Mouse (Mus musculus) ES-Bruce4 (cell line): Measurements from ENCODE around the gene Mapkap1.

ENCODE experiments used
- CTCF ChIP-seq: IDR thresholded peaks from one replicate; pipeline ENCODE4 v1.8.1; 2011; ENCODE audit warnings: low read depth, low read length
- EP300 ChIP-seq: IDR thresholded peaks from 2 replicates; pipeline ENCODE4 v1.6.1; 2011; ENCODE audit warnings: low read depth, low read length; ENCODE audit not compliant: insufficient read depth
- POLR2A ChIP-seq: IDR thresholded peaks from one replicate; pipeline ENCODE4 v1.8.1; 2011; ENCODE audit warnings: low read length; ENCODE audit not compliant: insufficient read depth

DNA sequence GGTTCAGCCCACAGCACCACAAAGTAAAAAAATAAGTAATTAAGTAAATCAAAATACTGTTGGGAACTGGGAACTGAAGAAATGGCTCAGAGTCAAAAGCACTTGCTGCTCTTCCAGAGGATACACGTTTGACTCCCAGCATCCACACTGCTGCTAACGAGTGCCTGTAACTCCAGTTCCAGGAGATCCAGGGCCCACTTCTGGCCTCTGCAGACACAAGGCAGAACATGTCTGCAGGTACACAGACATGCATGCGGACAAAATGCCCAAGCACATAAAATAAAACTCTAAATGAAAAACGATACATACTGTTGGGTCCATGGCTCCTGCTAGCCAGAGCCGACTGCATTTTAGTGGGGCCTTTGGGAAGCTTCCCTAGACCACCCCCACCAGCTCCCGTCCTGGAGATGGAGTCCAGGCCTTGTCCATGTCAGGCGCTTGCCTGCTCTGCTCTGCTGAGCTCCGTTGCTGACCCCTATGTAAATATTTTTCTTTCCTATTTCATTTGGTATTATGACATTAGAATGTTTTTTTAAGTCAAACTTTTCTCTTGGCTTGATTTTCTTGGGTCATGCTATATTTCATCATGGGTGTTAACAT, 185.9 kb downstream of the Mapkap1 start:
- TF ChIP-seq EP300 (no peak), POLR2A (no peak), CTCF (no peak)
